Mouse (Mus musculus) spleen, postnatal 14 days (tissue): Measurements from ENCODE around the gene Ddrgk1.
"Not testable (repeated sequence)": the region's sequence is repeated elsewhere in the genome, so short reads cannot be mapped to it uniquely, and the experiment has no call there.

ENCODE experiments used
- DNase-seq, 2 experiments: peaks; one replicate each; pipeline ENCODE4 v3.0.0; 2021 to 2022; ENCODE audit warnings: low spot score in 2 of 2

Gene Ddrgk1

DNA sequence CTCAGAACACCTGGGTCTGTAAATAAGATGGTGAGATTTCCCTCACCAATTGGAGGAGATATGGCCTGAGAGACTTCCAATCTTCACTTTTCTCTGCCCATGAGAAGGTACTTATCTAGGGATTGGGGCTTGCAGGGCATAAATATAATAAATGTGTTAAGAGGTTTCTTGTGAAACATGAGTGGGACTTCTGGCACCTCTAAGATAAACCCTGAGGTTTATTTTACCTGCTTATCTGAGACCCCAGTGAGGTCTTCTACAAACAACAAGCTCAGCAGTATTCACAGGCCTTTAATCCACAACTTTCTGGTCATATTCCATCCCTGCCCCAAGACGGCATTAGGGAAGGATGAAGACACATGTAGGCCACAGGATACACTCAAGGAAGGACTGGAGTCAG is 10.7 kb downstream of the Ddrgk1 start:
- DNase-seq = no peak

DNA sequence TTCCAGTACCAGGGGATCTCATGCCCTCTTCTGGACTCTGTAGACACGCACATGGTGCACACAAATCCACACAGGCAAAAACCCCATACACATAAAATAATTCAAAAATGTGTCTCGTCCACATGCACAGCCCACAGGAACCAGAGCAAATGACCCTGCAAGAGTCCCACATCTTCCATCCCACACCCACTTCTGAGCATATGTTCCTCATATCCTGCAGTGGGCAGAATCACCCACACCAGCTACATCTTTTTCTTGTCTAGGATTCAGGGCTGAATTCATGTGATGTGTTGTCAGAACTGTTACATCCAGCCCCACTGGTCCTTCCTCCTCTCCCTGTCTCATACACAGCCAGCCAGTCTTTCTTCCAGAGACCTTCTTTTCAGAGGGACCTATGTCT is 11.2 kb downstream of the Ddrgk1 start:
- DNase-seq = no peak

DNA sequence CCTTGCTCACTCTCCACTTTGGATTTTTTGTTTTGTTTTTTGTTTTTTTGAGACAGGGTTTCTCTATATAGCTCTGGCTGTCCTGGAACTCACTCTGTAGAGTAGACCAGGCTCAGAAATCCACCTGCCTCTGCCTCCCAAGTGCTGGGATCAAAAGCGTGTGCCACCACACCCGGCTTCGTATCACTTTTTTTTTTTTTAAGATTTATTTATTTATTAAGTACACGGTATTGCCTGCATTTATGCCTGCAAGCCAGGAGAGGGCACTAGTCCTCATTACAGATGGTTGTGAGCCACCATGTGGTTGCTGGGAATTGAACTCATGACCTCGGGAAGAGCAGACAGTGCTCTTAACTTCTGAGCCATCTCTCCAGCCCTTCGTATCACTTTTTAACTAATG is 15.4 kb downstream of the Ddrgk1 start:
- DNase-seq = not testable (repeated sequence)

DNA sequence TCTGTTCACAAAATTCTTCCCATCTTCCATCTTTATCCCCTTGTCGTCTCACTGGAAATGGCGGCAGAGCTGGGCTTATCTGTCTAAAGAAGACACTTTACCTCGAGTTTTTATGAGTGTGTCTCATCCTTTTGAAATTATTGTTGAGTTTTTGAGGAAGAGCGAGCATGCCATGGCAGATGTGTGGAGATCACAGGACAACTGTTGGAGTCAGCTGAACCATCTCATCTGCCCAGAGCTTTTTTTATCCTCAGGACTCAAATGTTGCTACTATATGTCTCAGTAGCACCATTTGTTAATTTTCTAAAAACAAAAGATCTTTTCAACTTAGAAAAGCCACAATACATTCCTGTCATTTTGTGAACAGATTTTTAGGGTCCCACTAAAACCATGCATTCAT is 19.3 kb downstream of the Ddrgk1 start:
- DNase-seq = no peak

DNA sequence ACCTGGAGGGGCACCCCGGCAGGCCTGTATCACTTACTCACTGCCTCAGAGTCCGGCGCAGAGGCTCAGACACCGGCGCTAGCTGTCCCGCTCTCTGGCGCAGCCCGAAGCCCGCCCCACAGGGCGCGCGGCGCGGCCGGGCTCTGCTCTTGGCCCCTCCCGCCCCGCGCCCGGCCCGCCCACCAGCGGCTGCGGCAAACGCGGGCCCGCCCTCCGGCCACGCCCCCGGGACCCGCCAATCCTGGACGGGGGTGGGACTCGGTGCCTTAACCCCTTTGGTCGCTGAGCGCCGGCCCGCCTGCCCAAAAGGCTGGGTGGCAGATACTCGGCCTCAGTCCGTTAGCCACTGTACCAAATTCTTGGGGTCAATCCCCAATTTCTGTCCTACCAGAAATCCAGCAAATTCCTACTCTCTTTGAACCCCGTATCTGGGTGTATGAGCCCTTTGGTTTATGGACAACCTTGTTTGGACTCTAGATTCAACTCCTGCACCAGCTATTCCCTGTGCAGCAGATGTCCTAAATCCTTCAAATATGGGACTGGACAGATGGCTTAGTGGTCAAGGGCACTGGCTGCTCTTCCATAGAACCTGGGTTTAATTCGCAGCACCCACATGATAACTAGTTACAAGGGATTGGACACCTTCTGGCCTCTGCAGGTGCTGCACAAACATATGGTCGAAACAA is 21.6 kb downstream of the Ddrgk1 start, which contains the start of gene Lzts3:
Gene Lzts3, minus strand, starts transcription at position 120 of the 686 bp plus-strand sequence.
- peak; percentile 90 to 92 for DNase-seq

DNA sequence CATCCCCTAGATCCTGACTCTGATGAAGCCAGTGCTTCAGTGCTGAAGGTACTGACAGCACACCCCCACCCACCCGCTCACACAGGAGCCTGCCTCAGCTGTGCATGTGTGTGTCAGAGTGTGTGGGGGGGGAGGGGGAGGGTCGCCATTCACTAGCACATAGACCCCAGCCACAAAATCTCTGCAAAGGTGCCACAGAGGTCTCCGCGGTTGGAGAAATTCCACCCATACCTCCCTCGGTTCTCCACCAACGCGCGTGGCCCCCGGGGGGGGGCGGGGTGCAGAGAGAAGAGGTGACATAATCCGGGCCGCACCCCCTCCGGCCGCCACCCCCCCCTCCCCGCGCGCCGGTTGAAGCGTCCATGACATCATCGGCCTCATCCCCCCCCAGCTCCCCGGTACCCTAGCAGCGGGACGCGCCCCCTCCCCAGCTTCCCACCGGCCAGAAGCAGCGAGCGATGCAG is 22.2 kb downstream of the Ddrgk1 start:
- no peak for DNase-seq

DNA sequence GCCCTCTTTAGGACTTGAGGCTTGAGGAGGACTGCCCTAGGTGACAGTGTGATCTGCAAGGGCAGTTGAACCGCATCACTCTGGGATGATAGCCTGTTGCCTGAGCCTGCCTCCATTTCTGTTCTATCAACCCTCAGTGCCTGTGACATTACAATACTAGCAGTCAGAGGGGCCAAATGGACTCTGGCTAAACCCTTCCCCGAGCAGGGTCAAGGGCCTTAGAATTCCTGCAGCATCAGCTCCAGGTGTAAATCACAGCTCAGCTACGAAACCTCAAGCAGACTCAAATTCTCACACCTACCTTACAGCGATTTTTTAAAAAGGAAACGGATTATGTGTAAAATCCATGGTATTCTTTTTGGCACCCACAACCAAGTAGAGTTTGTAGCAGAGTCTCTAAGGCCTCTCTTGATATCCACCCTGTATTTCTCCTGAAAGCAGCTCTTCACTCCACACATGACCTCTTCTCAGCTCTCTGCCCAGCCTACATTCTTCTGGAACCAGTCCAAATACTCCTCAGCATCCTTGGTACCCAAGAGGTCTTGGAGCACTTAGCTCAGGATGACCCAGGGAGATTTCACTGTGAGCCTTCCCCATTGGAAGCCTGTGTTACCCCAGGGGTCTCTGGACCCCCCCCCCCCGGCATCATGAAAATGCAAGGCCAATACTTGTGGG is 23.0 kb downstream of the Ddrgk1 start:
- DNase-seq = no peak

DNA sequence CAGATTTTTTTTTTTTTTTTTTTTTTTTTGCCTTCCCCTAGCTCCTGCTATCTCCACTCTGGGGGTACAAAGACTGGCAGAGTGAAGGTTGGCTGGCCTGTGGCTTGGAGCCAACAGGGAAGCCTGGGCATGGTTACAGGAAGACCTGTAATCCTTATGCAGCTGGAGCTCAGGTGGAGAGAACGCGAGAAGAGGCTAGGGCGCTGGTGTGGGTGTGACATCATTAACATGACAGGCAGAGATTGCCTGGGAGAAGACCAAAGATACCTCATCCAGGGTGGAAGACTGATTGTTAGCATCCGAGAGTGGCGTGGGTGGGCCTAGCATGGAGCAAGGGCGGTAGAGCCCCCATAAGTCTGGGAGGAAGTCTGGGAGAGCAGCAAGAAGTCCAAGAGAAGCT is 25.2 kb downstream of the Ddrgk1 start:
- DNase-seq = no peak

DNA sequence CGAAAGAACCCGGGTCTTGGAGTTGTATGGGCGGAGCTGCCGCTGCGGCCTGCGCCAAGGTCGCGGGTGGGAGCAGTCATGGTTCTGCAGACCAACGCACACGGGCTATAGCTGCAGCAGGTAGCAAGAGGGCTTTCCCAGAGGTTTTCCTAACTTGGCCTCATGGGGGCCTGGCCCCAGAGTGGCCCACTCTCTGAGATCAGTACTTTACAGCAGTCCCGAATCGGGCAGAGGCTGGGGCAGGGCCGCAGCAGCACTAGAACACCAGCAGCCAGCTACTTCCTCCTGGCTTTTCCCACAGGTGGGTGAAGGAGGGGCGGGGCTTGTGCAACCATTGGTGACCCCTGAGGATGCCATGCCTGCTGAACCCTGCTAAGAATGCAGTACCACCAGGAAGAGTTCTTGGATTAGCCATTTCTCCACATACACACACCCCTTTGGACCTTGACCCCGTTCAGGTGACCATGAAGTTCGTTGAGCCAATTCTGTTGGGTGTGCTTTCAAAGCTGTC is 26.3 kb downstream of the Ddrgk1 start:
- no peak for DNase-seq

DNA sequence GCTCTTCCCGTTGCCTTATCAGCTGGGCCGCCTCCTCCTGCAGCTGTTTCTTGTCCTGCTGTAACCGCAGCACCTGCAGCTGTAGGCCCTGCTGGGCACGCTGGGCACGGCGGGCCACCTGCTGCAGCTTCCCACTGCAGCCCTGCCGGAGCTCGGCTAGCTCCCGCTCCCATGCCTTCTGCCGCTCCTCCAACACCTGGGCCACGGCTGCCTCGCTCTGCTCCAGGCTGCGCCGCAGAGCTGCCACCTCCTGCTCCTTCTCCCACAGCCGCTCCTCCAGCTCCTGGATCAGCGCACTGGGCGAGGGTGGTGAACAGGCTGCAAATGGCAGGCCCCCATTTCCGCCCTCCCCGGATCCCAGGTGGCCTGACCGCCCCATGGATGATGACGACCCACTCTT is 28.6 kb downstream of the Ddrgk1 start:
- no peak for DNase-seq

DNA sequence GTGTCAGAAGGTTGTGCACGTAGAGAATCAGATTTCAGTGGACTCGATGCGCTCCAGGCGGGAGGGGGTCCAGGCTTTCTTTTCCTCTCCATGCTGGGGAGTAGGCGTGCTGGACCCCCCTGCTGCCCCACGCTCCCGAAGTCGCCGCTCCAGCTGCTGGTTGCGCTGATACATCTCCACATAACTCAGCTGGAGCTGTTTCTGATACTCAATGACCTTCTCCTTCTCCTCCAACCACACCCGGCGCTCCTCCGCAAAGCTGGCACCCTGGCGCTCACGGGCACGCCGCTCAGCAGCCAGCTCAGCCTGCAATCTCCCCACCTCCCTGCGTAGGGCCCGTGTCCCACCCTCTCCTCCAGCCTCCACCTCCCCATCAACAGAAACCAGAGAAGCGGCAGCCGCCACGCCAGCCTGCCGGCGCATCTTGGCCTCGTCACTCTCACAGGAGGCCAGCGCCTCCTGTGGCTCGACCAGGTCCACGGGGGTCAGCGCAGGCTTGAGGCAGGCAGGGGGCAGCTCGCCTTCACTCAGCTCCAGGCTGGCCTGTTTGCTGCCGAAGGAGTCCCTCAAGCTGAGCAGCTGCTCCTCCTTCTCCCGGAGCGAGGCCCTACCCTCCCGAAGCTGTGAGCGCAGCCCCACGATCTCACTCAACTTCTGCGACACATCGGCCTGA is 29.6 kb downstream of the Ddrgk1 start:
- DNase-seq = no peak

DNA sequence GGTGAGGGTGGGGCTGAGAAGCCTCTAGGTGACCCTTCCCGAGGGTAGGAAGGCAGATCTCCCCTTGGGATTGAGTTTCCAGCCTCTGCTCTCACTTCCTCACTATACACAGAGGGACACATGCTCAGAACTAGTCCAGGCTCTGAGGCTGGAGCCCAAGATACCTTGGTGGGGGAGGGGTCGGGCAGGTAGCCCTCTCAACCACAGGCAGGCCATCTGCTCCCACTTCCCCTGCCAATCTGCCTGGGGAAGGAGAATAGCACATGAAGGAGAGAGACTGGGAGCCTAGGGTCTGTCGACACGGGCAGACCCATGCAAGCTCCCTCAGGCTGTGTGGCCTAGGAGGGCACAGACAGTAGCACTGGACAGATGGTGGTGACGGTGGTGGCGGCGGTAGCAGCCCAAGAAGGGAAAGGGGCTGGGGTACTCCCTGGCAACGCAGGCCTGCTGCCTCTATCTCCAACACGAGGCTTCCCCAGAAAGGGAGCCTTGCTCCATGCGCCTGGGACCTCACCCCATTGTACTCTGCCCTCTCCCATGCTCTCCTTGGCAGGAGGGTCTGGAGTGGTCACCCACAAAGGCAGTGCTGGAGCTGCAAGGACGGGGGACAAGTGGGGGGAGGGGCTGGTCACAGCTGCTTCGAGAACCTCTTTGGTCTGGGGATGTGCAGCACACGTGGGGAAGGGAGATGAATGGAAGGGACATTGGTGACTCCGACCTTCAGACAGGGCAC is 30.3 kb downstream of the Ddrgk1 start:
- DNase-seq = no peak

DNA sequence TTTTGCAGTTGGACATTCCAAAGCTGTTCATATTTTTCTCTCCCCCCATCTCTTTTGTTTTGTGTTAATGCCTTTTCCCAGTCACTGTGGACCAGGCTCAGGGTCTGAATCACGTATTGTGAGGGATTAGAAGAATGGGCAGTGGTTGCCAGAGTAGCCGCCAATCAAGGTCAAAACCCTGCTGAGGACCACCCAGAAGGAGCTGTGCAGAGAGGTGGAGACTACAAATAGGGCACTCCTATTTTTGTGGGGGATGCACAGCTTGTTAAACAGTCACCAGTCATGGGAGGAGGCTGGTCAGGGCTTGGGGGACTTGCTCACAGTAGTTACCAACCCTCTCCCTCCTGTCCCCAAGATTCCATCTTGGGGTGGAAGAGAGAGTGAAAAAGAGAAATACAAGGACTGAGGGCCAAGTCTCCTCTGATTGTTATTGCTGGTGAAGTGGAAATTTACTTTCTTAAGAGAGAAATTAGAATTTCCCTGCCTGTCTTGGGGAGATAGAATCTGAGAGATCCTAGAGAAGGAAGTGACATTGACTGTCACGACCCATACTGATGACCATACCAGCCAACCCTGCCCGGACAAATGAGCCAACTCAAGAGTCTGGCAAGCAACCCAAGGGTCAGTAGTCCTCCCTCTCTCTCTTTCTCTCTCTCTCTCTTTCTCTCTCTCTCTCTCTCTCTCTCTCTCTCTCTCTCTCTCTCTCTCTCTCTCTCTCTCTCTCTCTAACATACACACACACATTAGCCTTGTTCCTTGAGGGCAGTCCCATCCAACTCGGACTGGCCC is 31.4 kb downstream of the Ddrgk1 start:
- DNase-seq = no peak

DNA sequence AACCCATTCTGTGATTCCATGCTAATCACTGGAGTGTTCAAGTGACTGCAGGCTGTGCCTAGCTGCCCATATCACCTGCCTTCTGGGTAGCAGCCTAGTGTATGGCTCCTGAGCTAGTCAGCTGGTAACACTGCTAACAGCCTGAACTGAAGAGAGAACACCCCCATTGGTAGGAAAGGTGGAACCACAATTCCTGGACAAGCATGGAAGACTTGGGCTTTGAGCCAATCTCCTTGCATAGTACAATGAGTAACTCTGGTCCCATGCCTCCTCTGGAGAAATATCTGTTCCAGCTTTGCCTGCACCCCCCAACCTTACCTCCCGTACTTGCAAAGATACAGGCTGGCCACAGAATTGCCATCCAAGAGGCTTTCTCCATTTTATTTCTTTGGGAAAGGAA is 32.0 kb downstream of the Ddrgk1 start:
- no peak for DNase-seq

DNA sequence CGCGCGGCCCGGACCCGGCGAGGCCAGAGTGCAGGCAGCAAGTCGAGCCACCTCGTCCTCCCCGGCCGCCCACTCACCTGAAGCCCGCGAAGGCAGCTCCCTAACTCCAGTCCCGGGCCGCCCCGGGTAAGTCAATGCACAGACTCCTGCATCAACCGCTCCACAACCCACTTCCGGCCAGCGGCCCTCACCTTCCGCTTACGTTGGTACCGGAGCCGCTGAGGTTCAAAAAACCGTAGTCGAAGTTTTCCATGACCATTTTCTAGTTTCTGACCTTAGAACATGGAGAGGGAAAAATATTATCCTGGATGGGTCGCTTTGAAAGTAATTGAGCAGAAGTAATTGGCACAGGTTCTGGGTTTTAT is 34.6 kb downstream of the Ddrgk1 start, which contains the start of the genes Fastkd5 and Ubox5:
Gene Fastkd5, minus strand, starts transcription at position 189 of the 365 bp plus-strand sequence.
Gene Ubox5, minus strand, starts transcription at position 200 of the 365 bp plus-strand sequence.
- peak; percentile 80 to 86 for DNase-seq

DNA sequence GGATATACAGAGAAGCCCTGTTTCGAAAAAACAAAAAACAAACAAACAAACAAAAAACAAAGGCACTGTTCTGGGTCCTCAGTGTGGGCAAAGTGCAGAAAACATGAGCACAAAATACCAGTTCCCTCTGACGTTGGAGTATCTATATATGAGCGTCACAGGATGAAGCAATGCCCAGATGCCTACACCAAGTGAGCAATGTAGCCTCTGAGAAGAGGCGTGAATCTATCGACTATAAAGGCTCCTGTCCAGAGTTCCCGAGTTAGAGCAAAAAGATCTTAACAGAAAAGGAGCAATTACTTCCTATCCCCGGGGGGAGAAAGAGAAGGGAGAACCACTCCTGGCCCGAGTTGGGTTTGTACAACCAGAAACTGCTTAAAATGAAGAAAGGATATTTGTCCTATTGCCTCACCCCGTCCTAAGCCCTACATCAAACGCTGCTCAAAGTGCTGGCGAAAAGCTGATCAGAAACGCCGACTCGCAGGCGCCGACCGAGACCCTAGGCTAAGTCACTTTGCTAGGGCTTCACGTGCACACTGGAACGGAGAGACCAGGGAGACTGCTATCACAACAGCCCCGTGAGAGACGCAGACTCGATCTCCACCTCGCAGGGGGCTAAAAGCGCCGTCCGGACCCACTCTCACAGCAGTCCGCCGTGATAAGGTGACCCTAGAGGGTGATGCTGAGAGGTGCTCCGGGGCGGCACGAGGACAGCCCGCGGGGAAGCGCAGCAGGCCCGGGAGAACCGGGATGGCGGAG is 35.2 kb downstream of the Ddrgk1 start:
- no peak for DNase-seq

DNA sequence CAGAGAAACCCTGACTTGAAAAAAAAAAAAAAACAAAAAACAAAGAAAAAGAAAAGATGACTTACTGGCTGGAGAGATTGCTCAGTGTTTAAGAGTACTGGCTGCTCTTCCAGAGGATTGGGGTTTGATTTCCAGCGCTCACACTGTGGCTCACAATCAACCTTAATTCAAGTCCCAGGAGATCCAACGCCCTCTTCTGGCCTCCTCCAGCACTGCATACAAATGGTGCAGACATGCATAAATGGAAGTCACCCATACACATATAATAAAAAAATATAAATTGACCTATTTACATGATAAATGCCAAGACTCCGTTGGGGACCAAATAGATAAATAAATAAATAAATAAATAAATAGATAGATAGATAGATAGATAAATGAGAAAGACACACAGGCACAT is 36.0 kb downstream of the Ddrgk1 start:
- DNase-seq = no peak

DNA sequence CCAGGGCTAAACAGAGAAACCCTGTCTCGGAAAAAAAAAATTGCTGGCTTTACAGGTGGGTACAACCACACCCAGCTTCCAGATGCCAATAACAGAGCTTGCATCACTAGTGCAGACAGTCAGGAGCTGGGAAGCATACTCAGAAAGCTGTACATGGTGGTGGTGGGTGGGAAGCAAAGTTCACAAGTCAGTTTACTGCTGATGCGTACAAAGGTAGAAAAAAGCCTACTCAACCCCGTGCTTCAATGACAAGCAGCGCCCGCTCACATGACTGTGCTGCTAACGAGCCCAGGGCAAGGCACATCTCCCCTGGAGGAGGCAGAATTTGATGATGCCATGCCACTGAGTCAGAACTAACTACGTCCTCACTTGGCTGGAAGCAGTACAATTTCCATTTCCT is 45.5 kb downstream of the Ddrgk1 start:
- DNase-seq = no peak

DNA sequence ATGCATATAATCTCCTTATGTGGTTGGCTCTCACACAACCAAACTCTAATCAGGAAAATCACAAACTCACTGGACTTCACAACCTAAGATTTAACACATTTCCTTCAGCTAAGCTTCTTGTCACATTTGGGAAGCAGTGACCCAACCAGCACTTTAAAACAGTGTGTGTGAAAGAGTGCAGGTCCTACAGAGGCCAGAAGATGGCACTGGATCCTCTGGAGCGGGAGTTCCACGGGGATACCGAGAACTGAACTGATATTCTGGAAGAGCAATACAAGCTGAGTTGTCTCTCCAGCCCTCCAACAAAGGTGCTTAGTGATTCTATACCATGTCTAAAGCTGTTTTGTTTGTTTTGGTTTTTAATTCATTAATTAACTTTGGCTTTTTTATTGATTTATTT is 51.4 kb downstream of the Ddrgk1 start:
- no peak for DNase-seq
